Mouse (Mus musculus): ENCODE results near the gene Caskin2. TPM values are rescaled to one million over a fixed set of nuclear protein-coding genes. Genes with fewer than 3 reads are reported as not detected.

Caskin2 gene
- polyA plus RNA-seq, 1 experiment from 2014 or later: 21.0 TPM

- Histone ChIP-seq H3K9ac (ENCODE audit: low read length) (peak overlapping the region; percentile 89), H3K4me3 (ENCODE audit: control insufficient read depth in 1 of 2, insufficient read depth in 1 of 2, low read depth in 1 of 2, low read length in 2 of 2) (peak overlapping the region; percentile 66 to 93), H3K36me3 (ENCODE audit: control insufficient read depth, insufficient read depth, low read length) (peaks cover 44% of the 10 kb centered on the region), H3K27ac (replicated peaks in 1 of 2; ENCODE audit: control insufficient read depth in 1 of 2, insufficient read depth in 1 of 2, low read depth in 2 of 2, low read length in 2 of 2) (peak overlapping the region; percentile 91 to 93), H3K27me3 (ENCODE audit: control insufficient read depth, insufficient read depth, low read length) (no peaks in the 10 kb centered on the region), H3K4me1 (ENCODE audit: control insufficient read depth in 2 of 2, insufficient read depth in 2 of 2, low read length in 2 of 2) (peaks cover 49 to 57% of the 10 kb centered on the region in 2 experiments), H3K9me3 (ENCODE audit: control insufficient read depth, low read length) (no peaks in the 10 kb centered on the region), H3K4me2 (ENCODE audit: low read length) (peak overlapping the region; percentile 97)
- no peak for ATAC-seq (ENCODE audit: insufficient number of reproducible peaks, insufficient read depth, low FRiP score, low read depth)
- 19% methylated on average over 14 of the region's 14 CpGs for WGBS
These were observed 3.1 kb downstream of the Caskin2 start for GRCm38 (mm10) chr11:115810377-115810776.

DNA sequence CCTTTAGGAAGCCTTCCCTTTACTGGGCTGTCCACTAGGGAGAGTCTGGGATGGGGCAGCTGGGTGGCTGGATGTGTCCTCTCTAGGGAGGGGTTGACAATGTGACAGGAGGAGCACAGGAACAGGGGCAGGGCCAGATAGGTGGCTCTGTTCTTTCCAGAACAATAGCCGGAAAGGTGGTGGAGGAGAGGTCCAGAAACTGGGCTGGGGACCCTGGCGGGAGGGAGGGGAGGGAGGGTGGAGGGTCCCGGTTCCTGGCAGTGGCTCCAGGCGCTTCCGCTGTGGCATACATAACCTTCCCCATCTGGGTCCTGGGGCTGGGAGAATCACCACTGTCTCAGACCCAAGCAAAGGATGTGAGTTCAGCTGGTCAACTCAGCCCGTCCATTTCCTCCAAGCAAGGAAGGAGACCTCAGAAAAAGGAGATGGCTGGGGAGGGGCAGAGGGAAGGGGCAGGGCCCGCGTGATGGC lies 4.1 kb downstream of the Caskin2 start:
- peak; percentile 10 for ATAC-seq (ENCODE audit: insufficient number of reproducible peaks, insufficient read depth, low FRiP score, low read depth)
- WGBS: 55% methylated on average over 8 of the region's 8 CpGs
- peaks cover 54% of the 10 kb centered on the region for H3K36me3 ChIP-seq (ENCODE audit: control insufficient read depth, insufficient read depth, low read length)

GRCm38 (mm10) chr11:115808696-115809310 lies 4.6 kb downstream of the Caskin2 start:
- WGBS: 9% methylated on average over 10 of the region's 10 CpGs
- no peaks in the 10 kb centered on the region for H3K9me3 ChIP-seq (ENCODE audit: control insufficient read depth, low read length)

More for the DNA sequence above, 4.1 kb downstream of the Caskin2 start:
- no peaks in the 10 kb centered on the region for H3K27me3 ChIP-seq (ENCODE audit: control insufficient read depth, insufficient read depth, low read length)
- H3K27ac ChIP-seq (replicated peaks in 1 of 2; ENCODE audit: control insufficient read depth in 1 of 2, insufficient read depth in 1 of 2, low read depth in 2 of 2, low read length in 2 of 2): peak overlapping the region; percentile 91 to 93
- H3K4me2 ChIP-seq (ENCODE audit: low read length): peak overlapping the region; percentile 97
- H3K9me3 ChIP-seq (ENCODE audit: control insufficient read depth, low read length): no peaks in the 10 kb centered on the region
- peak overlapping the region; percentile 89 for H3K9ac ChIP-seq (ENCODE audit: low read length)
- peak overlapping the region; percentile 66 to 93; a peak in 2 of 4 replicates for H3K4me3 ChIP-seq (ENCODE audit: control insufficient read depth in 1 of 2, insufficient read depth in 1 of 2, low read depth in 1 of 2, low read length in 2 of 2)
- peaks cover 46 to 53% of the 10 kb centered on the region in 2 experiments for H3K4me1 ChIP-seq (ENCODE audit: control insufficient read depth in 2 of 2, insufficient read depth in 2 of 2, low read length in 2 of 2)

GRCm38 (mm10) chr11:115807971-115808370 lies 5.5 kb downstream of the Caskin2 start:
- Histone ChIP-seq H3K36me3 (ENCODE audit: control insufficient read depth, insufficient read depth, low read length) (peaks cover 68% of the 10 kb centered on the region), H3K4me1 (ENCODE audit: control insufficient read depth in 2 of 2, insufficient read depth in 2 of 2, low read length in 2 of 2) (peaks cover 46 to 53% of the 10 kb centered on the region in 2 experiments), H3K27ac (replicated peaks in 1 of 2; ENCODE audit: control insufficient read depth in 1 of 2, insufficient read depth in 1 of 2, low read depth in 2 of 2, low read length in 2 of 2) (peak overlapping the region; percentile 91 to 93), H3K9me3 (ENCODE audit: control insufficient read depth, low read length) (no peaks in the 10 kb centered on the region), H3K27me3 (ENCODE audit: control insufficient read depth, insufficient read depth, low read length) (no peaks in the 10 kb centered on the region), H3K9ac (ENCODE audit: low read length) (peak overlapping the region; percentile 89; the same call in 1 of the 2 replicates), H3K4me3 (ENCODE audit: control insufficient read depth in 1 of 2, insufficient read depth in 1 of 2, low read depth in 1 of 2, low read length in 2 of 2) (no peak overlapping the region), H3K4me2 (ENCODE audit: low read length) (peak overlapping the region; percentile 97)
- 67% methylated on average over 11 of the region's 11 CpGs for whole genome bisulfite sequencing
- ATAC-seq (ENCODE audit: insufficient number of reproducible peaks, insufficient read depth, low FRiP score, low read depth): no peak

More at GRCm38 (mm10) chr11:115808696-115809310, 4.6 kb downstream of the Caskin2 start:
- Histone ChIP-seq H3K27ac (replicated peaks in 1 of 2; ENCODE audit: control insufficient read depth in 1 of 2, insufficient read depth in 1 of 2, low read depth in 2 of 2, low read length in 2 of 2) (peak overlapping the region; percentile 91 to 93), H3K27me3 (ENCODE audit: control insufficient read depth, insufficient read depth, low read length) (no peaks in the 10 kb centered on the region), H3K4me1 (ENCODE audit: control insufficient read depth in 2 of 2, insufficient read depth in 2 of 2, low read length in 2 of 2) (peaks cover 46 to 50% of the 10 kb centered on the region in 2 experiments), H3K4me2 (ENCODE audit: low read length) (peak overlapping the region; percentile 97), H3K9ac (ENCODE audit: low read length) (peak overlapping the region; percentile 89), H3K4me3 (ENCODE audit: control insufficient read depth in 1 of 2, insufficient read depth in 1 of 2, low read depth in 1 of 2, low read length in 2 of 2) (peak overlapping the region; percentile 8 to 93; a peak in 2 of 4 replicates), H3K36me3 (ENCODE audit: control insufficient read depth, insufficient read depth, low read length) (peaks cover 59% of the 10 kb centered on the region)
- ATAC-seq (ENCODE audit: insufficient number of reproducible peaks, insufficient read depth, low FRiP score, low read depth): peak; percentile 33

DNA sequence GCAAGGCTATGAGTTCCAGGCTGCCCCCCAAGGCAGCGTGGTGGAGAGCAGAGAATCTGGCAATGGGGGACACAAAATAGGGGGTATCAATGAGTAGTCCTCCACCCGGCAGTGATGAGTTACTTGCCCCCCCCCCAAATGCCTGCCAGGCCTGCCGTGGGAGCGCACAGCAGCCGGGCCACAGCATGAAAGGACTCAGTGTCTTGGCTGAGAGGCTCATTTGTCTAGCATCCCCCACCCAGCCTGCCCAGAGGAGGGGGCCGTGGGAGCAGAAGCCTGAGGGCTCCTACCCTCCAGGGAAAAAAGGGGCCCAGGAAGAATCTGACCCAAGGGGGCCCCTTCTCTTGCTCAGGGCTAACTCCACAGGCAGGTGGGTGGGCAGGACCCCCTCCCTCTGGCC lies 6.1 kb downstream of the Caskin2 start:
- 89% methylated on average over 6 of the region's 6 CpGs for WGBS
- Histone ChIP-seq H3K9ac (ENCODE audit: low read length) (peak overlapping the region; percentile 89; the same call in 1 of the 2 replicates), H3K4me3 (ENCODE audit: control insufficient read depth in 1 of 2, insufficient read depth in 1 of 2, low read depth in 1 of 2, low read length in 2 of 2) (no peak overlapping the region), H3K4me1 (ENCODE audit: control insufficient read depth in 2 of 2, insufficient read depth in 2 of 2, low read length in 2 of 2) (peaks cover 45 to 53% of the 10 kb centered on the region in 2 experiments), H3K36me3 (ENCODE audit: control insufficient read depth, insufficient read depth, low read length) (peaks cover 74% of the 10 kb centered on the region), H3K4me2 (ENCODE audit: low read length) (no peak overlapping the region), H3K9me3 (ENCODE audit: control insufficient read depth, low read length) (no peaks in the 10 kb centered on the region), H3K27me3 (ENCODE audit: control insufficient read depth, insufficient read depth, low read length) (no peaks in the 10 kb centered on the region), H3K27ac (replicated peaks in 1 of 2; ENCODE audit: control insufficient read depth in 1 of 2, insufficient read depth in 1 of 2, low read depth in 2 of 2, low read length in 2 of 2) (0 out of 4 replicates have a peak overlapping the region, but pooled peaks of 1 of the 2 experiments have one; percentile 91)
- no peak for ATAC-seq (ENCODE audit: insufficient number of reproducible peaks, insufficient read depth, low FRiP score, low read depth)

DNA sequence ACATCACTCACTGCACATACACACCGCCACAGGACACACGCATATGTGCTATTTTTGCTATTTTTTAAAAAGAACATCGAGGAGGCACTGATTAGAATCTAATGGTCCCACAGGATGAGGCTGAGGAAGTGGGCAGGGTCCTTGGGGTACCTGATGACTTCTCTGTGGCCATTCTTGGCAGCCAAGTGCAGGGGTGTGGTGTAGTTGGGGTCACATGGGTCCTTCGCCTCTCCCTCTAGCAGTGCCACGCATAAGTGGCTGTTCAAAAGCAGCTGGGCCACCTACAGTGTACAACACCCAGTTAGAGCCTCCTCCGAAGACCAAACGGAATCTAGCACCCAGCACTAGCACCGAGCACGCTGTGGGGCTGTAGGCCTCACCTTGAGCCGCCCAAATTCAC lies 7.3 kb downstream of the Caskin2 start:
- 90% methylated on average over 10 of the region's 10 CpGs for WGBS
- Histone ChIP-seq H3K27ac (replicated peaks in 1 of 2; ENCODE audit: control insufficient read depth in 1 of 2, insufficient read depth in 1 of 2, low read depth in 2 of 2, low read length in 2 of 2) (no peak overlapping the region), H3K27me3 (ENCODE audit: control insufficient read depth, insufficient read depth, low read length) (no peaks in the 10 kb centered on the region), H3K36me3 (ENCODE audit: control insufficient read depth, insufficient read depth, low read length) (peaks cover 77% of the 10 kb centered on the region), H3K4me2 (ENCODE audit: low read length) (no peak overlapping the region), H3K9ac (ENCODE audit: low read length) (no peak overlapping the region), H3K9me3 (ENCODE audit: control insufficient read depth, low read length) (no peaks in the 10 kb centered on the region), H3K4me3 (ENCODE audit: control insufficient read depth in 1 of 2, insufficient read depth in 1 of 2, low read depth in 1 of 2, low read length in 2 of 2) (no peak overlapping the region), H3K4me1 (ENCODE audit: control insufficient read depth in 2 of 2, insufficient read depth in 2 of 2, low read length in 2 of 2) (peaks cover 33 to 43% of the 10 kb centered on the region in 2 experiments)
- ATAC-seq (ENCODE audit: insufficient number of reproducible peaks, insufficient read depth, low FRiP score, low read depth): no peak

DNA sequence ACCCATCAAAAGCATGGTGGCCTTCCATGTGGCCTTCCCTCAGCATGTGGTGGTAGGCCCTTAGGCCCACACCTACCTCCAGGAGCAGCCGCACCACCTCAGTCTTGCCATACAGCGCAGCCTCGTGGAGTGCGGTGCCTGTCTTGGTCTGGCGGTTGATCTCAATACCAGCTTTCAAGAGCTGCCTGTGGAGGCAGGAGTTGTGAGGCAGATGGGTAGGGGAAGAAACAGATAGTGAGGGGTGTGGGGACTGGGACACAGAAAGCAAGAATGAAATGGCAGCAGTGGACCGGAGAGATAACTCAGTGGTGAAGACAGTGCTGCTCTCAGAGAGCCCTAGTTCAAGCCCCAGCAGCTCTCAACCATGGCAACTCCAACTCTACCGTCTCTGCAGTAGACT lies 8.4 kb downstream of the Caskin2 start:
- Histone ChIP-seq H3K36me3 (ENCODE audit: control insufficient read depth, insufficient read depth, low read length) (peaks cover 81% of the 10 kb centered on the region), H3K27me3 (ENCODE audit: control insufficient read depth, insufficient read depth, low read length) (no peaks in the 10 kb centered on the region), H3K9ac (ENCODE audit: low read length) (no peak overlapping the region), H3K4me2 (ENCODE audit: low read length) (no peak overlapping the region), H3K4me1 (ENCODE audit: control insufficient read depth in 2 of 2, insufficient read depth in 2 of 2, low read length in 2 of 2) (peaks cover 23 to 32% of the 10 kb centered on the region in 2 experiments), H3K9me3 (ENCODE audit: control insufficient read depth, low read length) (no peaks in the 10 kb centered on the region), H3K4me3 (ENCODE audit: control insufficient read depth in 1 of 2, insufficient read depth in 1 of 2, low read depth in 1 of 2, low read length in 2 of 2) (no peak overlapping the region), H3K27ac (replicated peaks in 1 of 2; ENCODE audit: control insufficient read depth in 1 of 2, insufficient read depth in 1 of 2, low read depth in 2 of 2, low read length in 2 of 2) (no peak overlapping the region)
- 93% methylated on average over 7 of the region's 7 CpGs for WGBS
- ATAC-seq (ENCODE audit: insufficient number of reproducible peaks, insufficient read depth, low FRiP score, low read depth): no peak
